Mouse (Mus musculus) thymus, adult 2 months (tissue): ENCODE measurements around the gene Malsu1. TPM values are rescaled to one million over a fixed set of nuclear protein-coding genes. Genes with fewer than 3 reads are reported as not detected.
A peak's percentile ranks its signal among the peaks of the same experiment; 100 is the strongest.

Source experiments
- DNase-seq: peaks from one replicate; pipeline ENCODE4 v3.0.0; 2021
- H3K27ac ChIP-seq: fragments of 200-500 bp; 2 replicates; pipeline ENCODE4 v1.5.1; 2012; ENCODE audit warnings: low read length, control low read depth; ENCODE audit not compliant: control insufficient read depth, insufficient read depth
- H3K27me3 ChIP-seq: fragments of 200-500 bp; 2 replicates; pipeline ENCODE4 v1.6.1; 2012; ENCODE audit warnings: mild to moderate bottlenecking, low read length, moderate library complexity, mixed read lengths; ENCODE audit not compliant: control insufficient read depth, insufficient read depth
- H3K36me3 ChIP-seq: fragments of 200-500 bp; 2 replicates; pipeline ENCODE4 v1.6.1; 2012; ENCODE audit warnings: mild to moderate bottlenecking, low read length, moderate library complexity; ENCODE audit not compliant: control insufficient read depth, insufficient read depth
- H3K4me1 ChIP-seq: fragments of 200-500 bp; replicated peaks from 2 replicates; pipeline ENCODE4 v1.6.1; 2012; ENCODE audit warnings: low read length; ENCODE audit not compliant: control insufficient read depth, insufficient read depth
- H3K4me3 ChIP-seq: fragments of 200-500 bp; 2 replicates; pipeline ENCODE4 v1.5.1; 2012; ENCODE audit warnings: mild to moderate bottlenecking, low read length, control low read depth, moderate library complexity; ENCODE audit not compliant: control insufficient read depth, insufficient read depth
- CTCF ChIP-seq: fragments of 200-500 bp; IDR thresholded peaks from 2 replicates; pipeline ENCODE4 v1.5.1; 2012; ENCODE audit warnings: mild to moderate bottlenecking, control low read depth, low read length, moderate library complexity, borderline replicate concordance; ENCODE audit not compliant: control insufficient read depth, poor library complexity, insufficient read depth; ENCODE audit errors: extremely low read depth
- POLR2A ChIP-seq: fragments of 200-500 bp; IDR thresholded peaks from 2 replicates; pipeline ENCODE4 v1.6.1; 2012; ENCODE audit warnings: mild to moderate bottlenecking, low read length, control low read depth, moderate library complexity; ENCODE audit not compliant: control insufficient read depth, poor library complexity, insufficient read depth; ENCODE audit errors: extremely low read depth
- WGBS: fragments of 180-500 bp; shearing (Covaris S2); methylation state at CpG from one replicate; pipeline ENCODE4 v1.1.7; 2018; 5-methylcytosine and 5-hydroxymethylcytosine counted together
- polyA plus RNA-seq: library from polyadenylated mRNA; depleted of rRNA; stranded (reverse); fragments of >200 nt; gene quantifications from 2 replicates; pipeline ENCODE4 v1.2.3, GENCODE M21; 2012; rRNA removed

Gene Malsu1
- 21.0 and 23.8 TPM in 2 replicates for polyA plus RNA-seq

- no peaks in the 10 kb centered on the region for H3K36me3 ChIP-seq
- peak; percentile 94 for DNase-seq
- H3K4me3 ChIP-seq, result peak within 1 kb of the TSS; percentile 91
- H3K4me1 ChIP-seq, result 0 out of 2 replicates have a peak, but pooled peaks cover 2% of the 10 kb centered on the region
- no peaks in the 10 kb centered on the region for H3K27me3 ChIP-seq
- H3K27ac ChIP-seq, result no peak within 1 kb of the TSS
- under 1% methylated on average over 49 of the region's 49 CpGs for WGBS
- peak; percentile 6; the same call in 1 of the 2 replicates for TF ChIP-seq CTCF
- TF ChIP-seq POLR2A, result peak; percentile 73
Observed at GRCm38 (mm10) chr6:49073304-49074116, at the start of gene Malsu1. Gene Malsu1, plus strand, starts transcription at chr6:49073795.

- no peaks in the 10 kb centered on the region for H3K27me3 ChIP-seq
- no peak overlapping the region for H3K4me3 ChIP-seq
- peaks cover 10% of the 10 kb centered on the region for H3K4me1 ChIP-seq
- 92% methylated on average over 7 of the region's 7 CpGs for WGBS
- no peak overlapping the region for H3K27ac ChIP-seq
- no peak for DNase-seq
- TF ChIP-seq CTCF, result no peak
- no peak for TF ChIP-seq POLR2A
- no peaks in the 10 kb centered on the region for H3K36me3 ChIP-seq
Observed at GRCm38 (mm10) chr6:49025290-49025689, 48.3 kb upstream of the Malsu1 start.

GRCm38 (mm10) chr6:49026496-49026895, 47.1 kb upstream of the Malsu1 start:
- no peak for TF ChIP-seq POLR2A
- TF ChIP-seq CTCF, result no peak
- DNase-seq, result no peak
- Histone ChIP-seq H3K27me3 (no peaks in the 10 kb centered on the region), H3K4me1 (peaks cover 3% of the 10 kb centered on the region), H3K36me3 (no peaks in the 10 kb centered on the region), H3K4me3 (no peak overlapping the region), H3K27ac (no peak overlapping the region)
- WGBS, result 52% methylated on average over 5 of the region's 5 CpGs

GRCm38 (mm10) chr6:49028019-49028418, 45.6 kb upstream of the Malsu1 start:
- Histone ChIP-seq H3K36me3 (no peaks in the 10 kb centered on the region), H3K27me3 (no peaks in the 10 kb centered on the region), H3K4me1 (no peaks in the 10 kb centered on the region; the same call in 1 of the 2 replicates), H3K4me3 (no peak overlapping the region), H3K27ac (no peak overlapping the region)
- TF ChIP-seq CTCF (no peak), POLR2A (no peak)
- no peak for DNase-seq
- WGBS, result 90% methylated on average over 6 of the region's 6 CpGs

- WGBS, result 88% methylated on average over 3 of the region's 3 CpGs
- Histone ChIP-seq H3K36me3 (no peaks in the 10 kb centered on the region), H3K4me3 (no peak overlapping the region), H3K27me3 (no peaks in the 10 kb centered on the region), H3K4me1 (no peaks in the 10 kb centered on the region; the same call in 1 of the 2 replicates), H3K27ac (no peak overlapping the region)
- DNase-seq, result no peak
- TF ChIP-seq CTCF (no peak), POLR2A (no peak)
Observed at GRCm38 (mm10) chr6:49028708-49029107, 44.9 kb upstream of the Malsu1 start.

GRCm38 (mm10) chr6:49031230-49031629, 42.4 kb upstream of the Malsu1 start:
- Histone ChIP-seq H3K36me3 (no peaks in the 10 kb centered on the region), H3K27ac (no peak overlapping the region), H3K4me1 (peaks cover 3% of the 10 kb centered on the region), H3K4me3 (no peak overlapping the region), H3K27me3 (no peaks in the 10 kb centered on the region)
- TF ChIP-seq POLR2A (no peak), CTCF (no peak)
- no peak for DNase-seq
- WGBS, result 85% methylated on average over 4 of the region's 4 CpGs

GRCm38 (mm10) chr6:49032783-49033182, 40.8 kb upstream of the Malsu1 start:
- TF ChIP-seq CTCF, result no peak
- no peaks in the 10 kb centered on the region for H3K27me3 ChIP-seq

More at GRCm38 (mm10) chr6:49032783-49033182, 40.8 kb upstream of the Malsu1 start:
- no peak for DNase-seq
- Histone ChIP-seq H3K27ac (no peak overlapping the region), H3K4me1 (peaks cover 14% of the 10 kb centered on the region), H3K36me3 (no peaks in the 10 kb centered on the region), H3K4me3 (no peak overlapping the region)
- WGBS, result 78% methylated on average over 4 of the region's 4 CpGs
